Mouse (Mus musculus) forebrain, embryonic 15.5 days (tissue): ENCODE measurements at regions not wholly inside any gene's neighbourhood (a gene's known extent, or its start where the extent isn't known, plus 50 kb on each side); places are given as distances from the start of the nearest gene placed in this dataset.

Experiments used
- ATAC-seq: fragments of 200-750 bp; cut with Nextera tagmentation; replicated peaks from 2 replicates; pipeline ENCODE4 v1.8.0; 2017; ENCODE audit warnings: mild to moderate bottlenecking, moderate TSS enrichment, moderate library complexity
- H3K27ac ChIP-seq: fragments of 300-500 bp; sonication (generic); replicated peaks from 2 replicates; pipeline ENCODE4 v1.5.1; 2015; ENCODE audit warnings: mild to moderate bottlenecking, inconsistent platforms
- H3K27me3 ChIP-seq: fragments of 300-500 bp; sonication (generic); 2 replicates; pipeline ENCODE4 v1.6.1; 2015; ENCODE audit warnings: inconsistent platforms
- H3K36me3 ChIP-seq: fragments of 300-500 bp; sonication (generic); 2 replicates; pipeline ENCODE4 v1.6.1; 2015; ENCODE audit warnings: mild to moderate bottlenecking, inconsistent platforms
- H3K4me1 ChIP-seq: fragments of 300-500 bp; sonication (generic); 2 replicates; pipeline ENCODE4 v1.6.1; 2015; ENCODE audit warnings: inconsistent platforms
- H3K4me2 ChIP-seq: fragments of 300-500 bp; sonication (generic); replicated peaks from 2 replicates; pipeline ENCODE4 v1.6.1; 2015; ENCODE audit warnings: mild to moderate bottlenecking, inconsistent platforms
- H3K4me3 ChIP-seq: fragments of 300-500 bp; sonication (generic); 2 replicates; pipeline ENCODE4 v1.5.1; 2015; ENCODE audit warnings: mild to moderate bottlenecking, inconsistent platforms
- H3K9ac ChIP-seq: fragments of 300-500 bp; sonication (generic); replicated peaks from 2 replicates; pipeline ENCODE4 v1.6.1; 2015; ENCODE audit warnings: mild to moderate bottlenecking, inconsistent platforms
- H3K9me3 ChIP-seq: fragments of 300-500 bp; sonication (generic); 2 replicates; pipeline ENCODE4 v1.6.1; 2016; ENCODE audit warnings: inconsistent platforms
- WGBS: fragments of 180-500 bp; shearing (Covaris S2); methylation state at CpG from one replicate; pipeline ENCODE4 v1.1.7; 2015; ENCODE audit warnings: mixed read lengths; 5-methylcytosine and 5-hydroxymethylcytosine counted together

DNA sequence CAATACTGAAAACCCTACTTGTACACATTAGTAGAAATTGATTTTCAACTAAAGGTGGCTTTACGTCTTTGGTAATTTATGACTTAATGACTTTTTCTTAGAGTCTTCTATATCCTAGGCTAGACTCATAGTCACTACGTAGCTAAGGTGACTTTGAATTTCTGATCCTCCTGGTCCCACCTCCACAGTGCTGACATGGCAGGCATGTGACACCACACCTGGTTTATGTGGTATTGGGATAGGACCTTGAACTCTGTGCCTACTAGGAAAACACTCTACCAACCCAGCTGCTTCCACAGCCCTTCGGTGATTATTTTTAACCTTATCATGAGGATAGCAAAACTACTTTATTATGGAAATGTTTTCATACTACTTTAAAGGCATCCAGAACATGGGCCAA lies 51.5 kb upstream of the D7Ertd443e start:
- no peak for ATAC-seq
- no peaks in the 10 kb centered on the region for H3K27me3 ChIP-seq
- no peaks in the 10 kb centered on the region for H3K36me3 ChIP-seq
- H3K9ac ChIP-seq, result no peak overlapping the region
- no peak overlapping the region for H3K4me2 ChIP-seq
- no peak overlapping the region for H3K27ac ChIP-seq
- H3K4me1 ChIP-seq, result no peaks in the 10 kb centered on the region
- H3K4me3 ChIP-seq, result no peak overlapping the region
- no peaks in the 10 kb centered on the region for H3K9me3 ChIP-seq
- 97% methylated on average over 3 of the region's 3 CpGs for WGBS

DNA sequence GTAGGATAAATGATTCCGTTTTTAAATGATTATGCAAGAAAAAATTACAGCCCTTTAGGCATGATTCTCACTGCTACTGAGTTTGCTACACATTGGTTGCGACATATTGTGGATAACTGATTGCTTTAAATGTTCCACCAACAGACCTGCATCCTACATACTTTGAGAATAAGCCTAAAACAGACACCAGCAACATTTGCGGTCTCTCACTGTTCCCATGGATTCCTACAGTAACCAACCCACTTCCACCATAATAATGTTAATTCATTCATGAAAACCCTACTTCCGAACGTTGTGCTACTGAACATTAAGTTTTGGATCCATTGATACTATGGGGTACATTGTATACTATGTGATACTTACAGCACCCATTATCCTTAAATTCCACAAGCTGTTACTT lies 53.8 kb upstream of the D7Ertd443e start:
- Histone ChIP-seq H3K36me3 (no peaks in the 10 kb centered on the region), H3K4me1 (no peaks in the 10 kb centered on the region), H3K4me2 (no peak overlapping the region), H3K4me3 (no peak overlapping the region), H3K27ac (no peak overlapping the region), H3K9ac (no peak overlapping the region), H3K27me3 (no peaks in the 10 kb centered on the region), H3K9me3 (no peaks in the 10 kb centered on the region)
- 92% methylated on average over 5 of the region's 5 CpGs for WGBS
- no peak for ATAC-seq

- Histone ChIP-seq H3K4me3 (no peak overlapping the region), H3K4me1 (peaks cover 2% of the 10 kb centered on the region; the same call in 1 of the 2 replicates), H3K4me2 (no peak overlapping the region), H3K9me3 (no peaks in the 10 kb centered on the region), H3K9ac (no peak overlapping the region), H3K27ac (no peak overlapping the region), H3K36me3 (no peaks in the 10 kb centered on the region), H3K27me3 (no peaks in the 10 kb centered on the region)
- ATAC-seq, result no peak
- WGBS, result 65% methylated on average over 7 of the region's 8 CpGs
Measured at GRCm38 (mm10) chr7:134445008-134445806, 59.7 kb upstream of the D7Ertd443e start.

- no peak for ATAC-seq
- H3K4me3 ChIP-seq, result no peak overlapping the region
- no peaks in the 10 kb centered on the region for H3K36me3 ChIP-seq
- H3K9me3 ChIP-seq, result no peaks in the 10 kb centered on the region
- H3K27ac ChIP-seq, result no peak overlapping the region
- peaks cover 2% of the 10 kb centered on the region; the same call in 1 of the 2 replicates for H3K4me1 ChIP-seq
- H3K4me2 ChIP-seq, result no peak overlapping the region
- no peak overlapping the region for H3K9ac ChIP-seq
- H3K27me3 ChIP-seq, result no peaks in the 10 kb centered on the region
Measured at GRCm38 (mm10) chr7:134447648-134448202, 62.3 kb upstream of the D7Ertd443e start.

DNA sequence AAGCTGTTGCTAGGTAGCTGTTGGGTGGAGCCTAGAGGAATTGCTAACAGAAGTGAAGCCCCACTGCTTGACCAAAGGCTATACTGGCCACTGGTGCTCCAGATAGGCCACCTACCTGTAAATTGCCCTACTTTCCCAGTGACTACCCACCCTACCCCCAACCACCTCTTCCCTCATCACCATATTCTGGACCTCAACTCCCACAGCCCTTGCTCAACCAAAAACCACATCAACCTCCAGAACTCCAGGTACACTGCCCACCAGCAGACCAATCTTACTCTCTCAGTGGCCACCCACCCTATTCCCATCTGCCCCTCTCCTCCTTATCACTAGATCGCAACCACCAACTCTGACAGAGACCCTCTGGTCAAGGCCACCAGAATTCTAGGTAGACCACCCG lies 63.4 kb upstream of the D7Ertd443e start:
- no peak for ATAC-seq
- Histone ChIP-seq H3K36me3 (no peaks in the 10 kb centered on the region), H3K27me3 (no peaks in the 10 kb centered on the region), H3K4me1 (peaks cover 2% of the 10 kb centered on the region; the same call in 1 of the 2 replicates), H3K4me3 (no peak overlapping the region), H3K27ac (no peak overlapping the region), H3K4me2 (no peak overlapping the region), H3K9me3 (0 out of 2 replicates have a peak, but pooled peaks cover 5% of the 10 kb centered on the region), H3K9ac (no peak overlapping the region)
- 83% methylated on average over 2 of the region's 2 CpGs for WGBS

- WGBS, result 90% methylated on average over 3 of the region's 3 CpGs
- Histone ChIP-seq H3K4me1 (no peaks in the 10 kb centered on the region), H3K9ac (no peak overlapping the region), H3K27ac (no peak overlapping the region), H3K27me3 (no peaks in the 10 kb centered on the region), H3K36me3 (no peaks in the 10 kb centered on the region), H3K9me3 (no peaks in the 10 kb centered on the region), H3K4me3 (no peak overlapping the region), H3K4me2 (no peak overlapping the region)
- no peak for ATAC-seq
Measured at GRCm38 (mm10) chr7:134462677-134463076, 77.2 kb upstream of the D7Ertd443e start.

DNA sequence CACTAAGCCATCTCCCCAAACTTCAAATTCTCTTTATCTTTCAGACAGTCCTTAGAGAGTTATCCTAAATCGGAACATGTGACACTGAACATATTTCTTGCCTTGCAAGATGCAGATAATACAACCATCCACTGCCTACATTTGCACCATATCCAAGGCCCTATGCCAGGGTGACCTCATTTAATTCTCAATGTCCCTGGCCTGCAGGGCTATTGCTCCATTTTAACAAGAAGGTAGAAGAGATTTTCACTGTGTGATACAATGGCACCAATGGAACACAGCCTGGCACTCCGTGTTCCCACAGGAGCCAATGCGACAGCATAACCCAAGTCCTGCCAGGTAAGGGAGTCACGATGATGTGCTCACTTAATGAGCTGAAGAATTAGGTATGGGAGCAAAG lies 77.9 kb upstream of the D7Ertd443e start:
- Histone ChIP-seq H3K4me3 (no peak overlapping the region), H3K4me2 (no peak overlapping the region), H3K36me3 (no peaks in the 10 kb centered on the region), H3K27me3 (no peaks in the 10 kb centered on the region), H3K9me3 (no peaks in the 10 kb centered on the region), H3K4me1 (no peaks in the 10 kb centered on the region), H3K27ac (no peak overlapping the region), H3K9ac (no peak overlapping the region)
- WGBS, result 91% methylated on average over 4 of the region's 4 CpGs
- ATAC-seq, result no peak

DNA sequence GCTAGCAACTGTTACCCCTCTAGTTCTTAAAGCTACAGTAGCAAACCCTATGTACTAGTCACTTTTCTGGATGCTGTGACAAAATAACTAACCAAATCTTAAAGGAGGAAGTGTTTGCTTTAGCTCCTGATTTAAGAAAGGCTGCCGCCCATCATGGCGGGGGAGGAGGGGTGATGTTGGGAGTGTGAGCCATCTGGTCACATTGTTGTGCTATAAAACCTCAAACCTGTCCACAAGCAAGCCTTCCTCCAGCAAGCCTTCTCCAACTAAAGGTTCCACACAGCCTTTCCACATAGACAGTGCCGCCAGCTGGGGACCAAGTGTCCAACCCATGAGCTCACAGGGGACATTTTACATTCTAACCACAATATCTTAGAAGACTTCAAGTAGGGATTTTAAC lies 81.8 kb upstream of the D7Ertd443e start:
- no peaks in the 10 kb centered on the region for H3K9me3 ChIP-seq
- no peak overlapping the region for H3K4me2 ChIP-seq
- no peak for ATAC-seq
- no peaks in the 10 kb centered on the region for H3K36me3 ChIP-seq
- H3K27ac ChIP-seq, result no peak overlapping the region
- H3K4me1 ChIP-seq, result no peaks in the 10 kb centered on the region
- WGBS, result 87% methylated on average over 3 of the region's 3 CpGs
- H3K27me3 ChIP-seq, result no peaks in the 10 kb centered on the region
- H3K9ac ChIP-seq, result no peak overlapping the region
- no peak overlapping the region for H3K4me3 ChIP-seq

- no peak overlapping the region for H3K27ac ChIP-seq
- no peak for ATAC-seq
- 32% methylated on average over 2 of the region's 2 CpGs for WGBS
- no peaks in the 10 kb centered on the region for H3K9me3 ChIP-seq
- no peaks in the 10 kb centered on the region for H3K4me1 ChIP-seq
- no peak overlapping the region for H3K4me3 ChIP-seq
- H3K27me3 ChIP-seq, result no peaks in the 10 kb centered on the region
- H3K4me2 ChIP-seq, result no peak overlapping the region
- no peaks in the 10 kb centered on the region for H3K36me3 ChIP-seq
- no peak overlapping the region for H3K9ac ChIP-seq
Measured at GRCm38 (mm10) chr7:134471286-134471685, 85.8 kb upstream of the D7Ertd443e start.

- WGBS, result 59% methylated on average over 4 of the region's 4 CpGs
- no peak overlapping the region for H3K27ac ChIP-seq
- ATAC-seq, result no peak
- H3K36me3 ChIP-seq, result no peaks in the 10 kb centered on the region
- no peak overlapping the region for H3K4me3 ChIP-seq
- H3K9me3 ChIP-seq, result no peaks in the 10 kb centered on the region
- H3K27me3 ChIP-seq, result no peaks in the 10 kb centered on the region
- H3K9ac ChIP-seq, result no peak overlapping the region
- H3K4me1 ChIP-seq, result no peaks in the 10 kb centered on the region
- H3K4me2 ChIP-seq, result no peak overlapping the region
Measured at GRCm38 (mm10) chr7:134491326-134491725, 105.9 kb upstream of the D7Ertd443e start.

GRCm38 (mm10) chr7:134497219-134497618 lies 111.8 kb upstream of the D7Ertd443e start:
- Histone ChIP-seq H3K9me3 (no peaks in the 10 kb centered on the region), H3K4me2 (no peak overlapping the region), H3K9ac (no peak overlapping the region), H3K27ac (no peak overlapping the region), H3K4me3 (no peak overlapping the region), H3K36me3 (no peaks in the 10 kb centered on the region), H3K4me1 (no peaks in the 10 kb centered on the region), H3K27me3 (no peaks in the 10 kb centered on the region)
- no peak for ATAC-seq
- 56% methylated on average over 11 of the region's 11 CpGs for WGBS

DNA sequence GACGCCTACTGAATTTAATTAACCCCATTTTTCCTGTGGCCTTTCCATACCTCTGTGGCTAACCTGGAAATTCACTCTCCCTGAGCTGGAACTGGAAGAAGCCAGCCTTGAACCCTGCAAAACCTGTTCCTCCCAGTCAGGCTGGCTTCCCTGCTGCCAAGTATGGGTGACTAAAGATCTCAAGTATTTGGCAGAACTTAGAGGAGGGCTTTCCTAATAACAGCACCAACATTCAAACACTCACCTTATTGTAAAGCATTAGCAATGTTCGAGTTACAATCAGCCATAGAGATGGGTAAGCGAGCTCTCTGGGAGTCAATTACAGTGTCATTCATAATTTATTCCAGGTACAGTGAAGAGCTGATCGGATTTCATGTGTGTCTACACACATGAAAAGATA lies 112.4 kb upstream of the D7Ertd443e start:
- Histone ChIP-seq H3K4me3 (no peak overlapping the region), H3K4me1 (no peaks in the 10 kb centered on the region), H3K9me3 (no peaks in the 10 kb centered on the region), H3K4me2 (no peak overlapping the region), H3K9ac (no peak overlapping the region), H3K27me3 (no peaks in the 10 kb centered on the region), H3K27ac (no peak overlapping the region), H3K36me3 (no peaks in the 10 kb centered on the region)
- WGBS, result 73% methylated on average over 4 of the region's 4 CpGs
- no peak for ATAC-seq

- 79% methylated on average over 9 of the region's 9 CpGs for WGBS
- no peaks in the 10 kb centered on the region for H3K9me3 ChIP-seq
- H3K27me3 ChIP-seq, result no peaks in the 10 kb centered on the region
- no peak overlapping the region for H3K4me3 ChIP-seq
- no peaks in the 10 kb centered on the region for H3K36me3 ChIP-seq
- H3K4me2 ChIP-seq, result no peak overlapping the region
- no peak overlapping the region for H3K27ac ChIP-seq
- H3K4me1 ChIP-seq, result no peaks in the 10 kb centered on the region
- ATAC-seq, result no peak
- H3K9ac ChIP-seq, result no peak overlapping the region
Measured at GRCm38 (mm10) chr7:134498716-134499115, 113.3 kb upstream of the D7Ertd443e start.
